Mouse (Mus musculus): ENCODE measurements around the gene Hist1h4m. TPM values are rescaled to one million over a fixed set of nuclear protein-coding genes. Genes with fewer than 3 reads are reported as not detected.
"Not testable (repeated sequence)": the region's sequence is repeated elsewhere in the genome, so short reads cannot be mapped to it uniquely, and the experiment has no call there.

The Hist1h4m gene
- polyA plus RNA-seq, 1 experiment from 2014 or later: not detected

GRCm38 (mm10) chr13:21820082-21820890 lies 8.7 kb downstream of the Hist1h4m start:
- not testable (repeated sequence) for H3K9me3 ChIP-seq (ENCODE audit: low read length); H3K27me3 ChIP-seq (replicated peaks; ENCODE audit: insufficient read depth, low read length); H3K36me3 ChIP-seq (ENCODE audit: insufficient read depth, low read length); H3K27ac ChIP-seq (ENCODE audit: low read length); H3K4me3 ChIP-seq (ENCODE audit: low read depth, low read length); H3K4me2 ChIP-seq (replicated peaks; ENCODE audit: low read depth, low read length); DNase-seq (ENCODE audit: low spot score); H3K4me1 ChIP-seq (ENCODE audit: insufficient read depth, low read depth, low read length); H3K9ac ChIP-seq (replicated peaks; ENCODE audit: low read depth); ATAC-seq
- 67% methylated on average over 4 of the region's 16 CpGs for WGBS

- H3K9me3 ChIP-seq (ENCODE audit: low read length): no peaks in the 10 kb centered on the region
- no peak overlapping the region for H3K9ac ChIP-seq (replicated peaks; ENCODE audit: low read depth)
- ATAC-seq (no peak), DNase-seq (ENCODE audit: low spot score) (no peak)
- H3K4me2 ChIP-seq (replicated peaks; ENCODE audit: low read depth, low read length): no peak overlapping the region
- 80% methylated on average over 3 of the region's 3 CpGs for whole genome bisulfite sequencing
- TF ChIP-seq EP300 (IDR thresholded peaks at IDR 0.05) (no peak), CTCF (IDR thresholded peaks at IDR 0.05) (no peak)
- H3K4me1 ChIP-seq (ENCODE audit: insufficient read depth, low read depth, low read length): no peaks in the 10 kb centered on the region
- no peak overlapping the region for H3K4me3 ChIP-seq (ENCODE audit: low read depth, low read length)
- H3K27me3 ChIP-seq (replicated peaks; ENCODE audit: insufficient read depth, low read length): no peaks in the 10 kb centered on the region
- no peaks in the 10 kb centered on the region for H3K36me3 ChIP-seq (ENCODE audit: insufficient read depth, low read length)
- no peak overlapping the region for H3K27ac ChIP-seq (ENCODE audit: low read length)
Observed at GRCm38 (mm10) chr13:21828511-21828910, 17.0 kb downstream of the Hist1h4m start.

GRCm38 (mm10) chr13:21830344-21830743 lies 18.8 kb downstream of the Hist1h4m start:
- Histone ChIP-seq H3K27ac (ENCODE audit: low read length) (no peak overlapping the region), H3K36me3 (ENCODE audit: insufficient read depth, low read length) (no peaks in the 10 kb centered on the region), H3K4me1 (ENCODE audit: insufficient read depth, low read depth, low read length) (no peaks in the 10 kb centered on the region), H3K27me3 (replicated peaks; ENCODE audit: insufficient read depth, low read length) (no peaks in the 10 kb centered on the region), H3K9ac (replicated peaks; ENCODE audit: low read depth) (no peak overlapping the region), H3K4me2 (replicated peaks; ENCODE audit: low read depth, low read length) (no peak overlapping the region), H3K9me3 (ENCODE audit: low read length) (no peaks in the 10 kb centered on the region), H3K4me3 (ENCODE audit: low read depth, low read length) (no peak overlapping the region)
- TF ChIP-seq EP300 (IDR thresholded peaks at IDR 0.05) (no peak), CTCF (IDR thresholded peaks at IDR 0.05) (no peak)
- DNase-seq (ENCODE audit: low spot score): no peak
- ATAC-seq: no peak
- WGBS: 86% methylated on average over 10 of the region's 10 CpGs

- not testable (repeated sequence) for H3K4me1 ChIP-seq (ENCODE audit: insufficient read depth, low read depth, low read length); H3K36me3 ChIP-seq (ENCODE audit: insufficient read depth, low read length); DNase-seq (ENCODE audit: low spot score); H3K27ac ChIP-seq (ENCODE audit: low read length); H3K4me2 ChIP-seq (replicated peaks; ENCODE audit: low read depth, low read length); H3K27me3 ChIP-seq (replicated peaks; ENCODE audit: insufficient read depth, low read length); H3K9ac ChIP-seq (replicated peaks; ENCODE audit: low read depth); H3K4me3 ChIP-seq (ENCODE audit: low read depth, low read length); H3K9me3 ChIP-seq (ENCODE audit: low read length)
- ATAC-seq: peak; percentile 81
- WGBS: 0% methylated on average over 15 of the region's 58 CpGs
Observed at GRCm38 (mm10) chr13:21831418-21832394, 20.2 kb downstream of the Hist1h4m start, which contains the start of gene Hist1h4n. Gene Hist1h4n (minus strand): TSS chr13:21832196.

GRCm38 (mm10) chr13:21833461-21833860 lies 21.9 kb downstream of the Hist1h4m start, which contains the start of the genes Hist1h2ap and Hist1h2br:
Gene Hist1h2ap (minus strand): TSS chr13:21833507.
Gene Hist1h2br (plus strand): TSS chr13:21833743.
- not testable (repeated sequence) for H3K4me2 ChIP-seq (replicated peaks; ENCODE audit: low read depth, low read length); H3K9me3 ChIP-seq (ENCODE audit: low read length); H3K4me1 ChIP-seq (ENCODE audit: insufficient read depth, low read depth, low read length); H3K27me3 ChIP-seq (replicated peaks; ENCODE audit: insufficient read depth, low read length); H3K36me3 ChIP-seq (ENCODE audit: insufficient read depth, low read length); H3K4me3 ChIP-seq (ENCODE audit: low read depth, low read length); DNase-seq (ENCODE audit: low spot score); H3K9ac ChIP-seq (replicated peaks; ENCODE audit: low read depth); H3K27ac ChIP-seq (ENCODE audit: low read length)
- peak; percentile 94 for ATAC-seq
- no CpG with 5 or more reads among the region's 24 CpGs for WGBS

GRCm38 (mm10) chr13:21840508-21840907 lies 29.0 kb downstream of the Hist1h4m start:
- H3K4me1 ChIP-seq (ENCODE audit: insufficient read depth, low read depth, low read length); H3K27ac ChIP-seq (ENCODE audit: low read length); H3K4me2 ChIP-seq (replicated peaks; ENCODE audit: low read depth, low read length); H3K27me3 ChIP-seq (replicated peaks; ENCODE audit: insufficient read depth, low read length); H3K4me3 ChIP-seq (ENCODE audit: low read depth, low read length); H3K36me3 ChIP-seq (ENCODE audit: insufficient read depth, low read length); DNase-seq (ENCODE audit: low spot score); H3K9me3 ChIP-seq (ENCODE audit: low read length); H3K9ac ChIP-seq (replicated peaks; ENCODE audit: low read depth): not testable (repeated sequence)
- no CpG with 5 or more reads among the region's 4 CpGs for WGBS
- peak; percentile 81 for ATAC-seq

- H3K9ac ChIP-seq (replicated peaks; ENCODE audit: low read depth); H3K4me1 ChIP-seq (ENCODE audit: insufficient read depth, low read depth, low read length); H3K27me3 ChIP-seq (replicated peaks; ENCODE audit: insufficient read depth, low read length); H3K27ac ChIP-seq (ENCODE audit: low read length); DNase-seq (ENCODE audit: low spot score); ATAC-seq; H3K36me3 ChIP-seq (ENCODE audit: insufficient read depth, low read length); H3K9me3 ChIP-seq (ENCODE audit: low read length); H3K4me3 ChIP-seq (ENCODE audit: low read depth, low read length); H3K4me2 ChIP-seq (replicated peaks; ENCODE audit: low read depth, low read length): not testable (repeated sequence)
Observed at GRCm38 (mm10) chr13:21846356-21846755, 34.8 kb downstream of the Hist1h4m start.

Measured in lung, postnatal 0 days (tissue).